Mouse (Mus musculus) bone marrow macrophage, adult 2 months (primary cell): ENCODE measurements at regions not wholly inside any gene's neighbourhood (a gene's known extent, or its start where the extent isn't known, plus 50 kb on each side); places are given as distances from the start of the nearest gene placed in this dataset.

Experiments used
- CTCF ChIP-seq: IDR thresholded peaks from 2 replicates; pipeline ENCODE4 v1.5.1; 2012; ENCODE audit warnings: low read depth, mild to moderate bottlenecking, low read length, moderate library complexity
- POLR2A ChIP-seq: IDR thresholded peaks from 2 replicates; pipeline ENCODE4 v1.6.1; 2012; ENCODE audit warnings: mild to moderate bottlenecking, low read depth, low read length, borderline replicate concordance

DNA sequence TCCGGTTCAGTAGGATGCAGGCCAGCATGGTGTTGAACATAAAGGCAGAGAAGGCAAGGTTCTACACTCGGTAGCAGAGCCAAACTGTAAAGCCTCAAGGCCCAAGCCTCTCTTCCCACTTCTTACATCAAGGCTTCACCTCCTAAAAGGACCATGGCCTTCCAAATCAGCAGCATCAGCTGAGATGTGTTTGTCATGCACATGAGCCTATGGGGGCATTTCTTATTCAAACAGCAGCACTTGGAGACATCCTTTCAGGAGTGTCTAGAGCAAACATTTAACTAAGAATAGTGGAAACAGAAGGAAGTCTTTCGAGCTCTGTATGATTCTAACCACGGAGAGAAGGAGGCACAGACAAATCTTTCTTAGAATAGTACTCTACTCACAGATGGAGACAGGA is 115.0 kb upstream of the Rap2b start:
- TF ChIP-seq POLR2A = no peak
- no peak for TF ChIP-seq CTCF
